Mouse (Mus musculus) neural tube, embryonic 15.5 days (tissue): ENCODE measurements at regions not wholly inside any gene's neighbourhood (a gene's known extent, or its start where the extent isn't known, plus 50 kb on each side); places are given as distances from the start of the nearest gene placed in this dataset.
"Not testable (repeated sequence)": the region's sequence is repeated elsewhere in the genome, so short reads cannot be mapped to it uniquely, and the experiment has no call there.

Source experiments
- ATAC-seq: fragments of 200-750 bp; cut with Nextera tagmentation; 2 replicates; pipeline ENCODE4 v1.8.0; 2017; ENCODE audit warnings: mild to moderate bottlenecking, moderate TSS enrichment, moderate library complexity; ENCODE audit not compliant: low FRiP score
- H3K27ac ChIP-seq: fragments of 300-500 bp; sonication (generic); replicated peaks from 2 replicates; pipeline ENCODE4 v1.5.1; 2015; ENCODE audit warnings: mild to moderate bottlenecking, inconsistent platforms
- H3K27me3 ChIP-seq: fragments of 300-500 bp; sonication (generic); replicated peaks from 2 replicates; pipeline ENCODE4 v1.6.1; 2015; ENCODE audit warnings: inconsistent platforms
- H3K36me3 ChIP-seq: fragments of 300-500 bp; sonication (generic); 2 replicates; pipeline ENCODE4 v1.6.1; 2015; ENCODE audit warnings: inconsistent platforms
- H3K4me1 ChIP-seq: fragments of 300-500 bp; sonication (generic); 2 replicates; pipeline ENCODE4 v1.6.1; 2015; ENCODE audit warnings: inconsistent platforms
- H3K4me2 ChIP-seq: fragments of 300-500 bp; sonication (generic); 2 replicates; pipeline ENCODE4 v1.6.1; 2015; ENCODE audit warnings: inconsistent platforms, mild to moderate bottlenecking, moderate library complexity
- H3K4me3 ChIP-seq: fragments of 300-500 bp; sonication (generic); replicated peaks from 2 replicates; pipeline ENCODE4 v1.5.1; 2015; ENCODE audit warnings: mild to moderate bottlenecking, inconsistent platforms
- H3K9ac ChIP-seq: fragments of 300-500 bp; sonication (generic); replicated peaks from 2 replicates; pipeline ENCODE4 v1.6.1; 2015; ENCODE audit warnings: mild to moderate bottlenecking, inconsistent platforms
- H3K9me3 ChIP-seq: fragments of 300-500 bp; sonication (generic); replicated peaks from 2 replicates; pipeline ENCODE4 v1.6.1; 2016; ENCODE audit warnings: inconsistent platforms
- WGBS: fragments of 180-500 bp; shearing (Covaris S2); methylation state at CpG from one replicate; pipeline ENCODE4 v1.1.7; 2015; ENCODE audit warnings: mixed read lengths; 5-methylcytosine and 5-hydroxymethylcytosine counted together

GRCm38 (mm10) chr8:31638417-31638816 lies 1790.1 kb upstream of the 5930422O12Rik start:
- Histone ChIP-seq H3K9me3 (no peaks in the 10 kb centered on the region), H3K9ac (no peak overlapping the region), H3K4me1 (no peaks in the 10 kb centered on the region), H3K4me3 (no peak overlapping the region), H3K4me2 (no peak overlapping the region), H3K27me3 (no peaks in the 10 kb centered on the region), H3K27ac (no peak overlapping the region), H3K36me3 (no peaks in the 10 kb centered on the region)
- ATAC-seq: no peak
- 72% methylated on average over 3 of the region's 3 CpGs for WGBS

DNA sequence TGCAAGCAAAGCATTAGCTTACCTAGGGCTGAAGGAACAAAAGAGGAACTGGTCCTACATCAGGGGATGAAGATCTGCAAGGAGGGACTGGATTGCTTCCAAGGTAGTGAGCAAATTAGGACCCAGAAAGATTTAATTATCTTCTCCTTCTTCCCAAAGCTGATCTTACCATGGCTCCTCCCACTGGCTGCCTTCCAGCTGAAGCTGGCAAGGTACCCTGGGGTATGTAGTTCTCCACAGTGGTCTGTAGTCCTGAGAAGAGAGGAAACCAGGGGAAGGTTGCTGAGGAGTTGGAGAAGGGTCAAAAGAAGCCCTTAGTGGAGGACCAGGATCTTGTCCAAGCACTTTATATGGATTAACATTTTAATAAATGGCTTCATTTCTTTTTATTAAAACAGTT lies 1764.8 kb upstream of the 5930422O12Rik start:
- Histone ChIP-seq H3K4me3 (no peak overlapping the region), H3K27ac (no peak overlapping the region), H3K4me1 (no peaks in the 10 kb centered on the region), H3K9ac (no peak overlapping the region), H3K27me3 (no peaks in the 10 kb centered on the region), H3K36me3 (no peaks in the 10 kb centered on the region), H3K9me3 (no peaks in the 10 kb centered on the region), H3K4me2 (no peak overlapping the region)
- no peak for ATAC-seq

GRCm38 (mm10) chr8:31665485-31665884 lies 1763.0 kb upstream of the 5930422O12Rik start:
- Histone ChIP-seq H3K27me3 (no peaks in the 10 kb centered on the region), H3K4me1 (no peaks in the 10 kb centered on the region), H3K36me3 (no peaks in the 10 kb centered on the region), H3K4me3 (no peak overlapping the region), H3K9me3 (no peaks in the 10 kb centered on the region), H3K4me2 (no peak overlapping the region), H3K9ac (no peak overlapping the region), H3K27ac (no peak overlapping the region)
- no peak for ATAC-seq
- WGBS: 78% methylated on average over 4 of the region's 4 CpGs

GRCm38 (mm10) chr8:31704168-31704567 lies 1724.3 kb upstream of the 5930422O12Rik start:
- Histone ChIP-seq H3K27me3 (no peaks in the 10 kb centered on the region), H3K4me3 (no peak overlapping the region), H3K9me3 (no peaks in the 10 kb centered on the region), H3K9ac (no peak overlapping the region), H3K36me3 (no peaks in the 10 kb centered on the region), H3K4me1 (no peaks in the 10 kb centered on the region), H3K27ac (no peak overlapping the region), H3K4me2 (no peak overlapping the region)
- no peak for ATAC-seq
- WGBS: 75% methylated on average over 2 of the region's 2 CpGs

GRCm38 (mm10) chr8:31713321-31714076 lies 1715.0 kb upstream of the 5930422O12Rik start:
- H3K4me1 ChIP-seq: no peaks in the 10 kb centered on the region
- WGBS: 78% methylated on average over 15 of the region's 15 CpGs
- H3K4me3 ChIP-seq: no peak overlapping the region
- no peaks in the 10 kb centered on the region for H3K27me3 ChIP-seq
- no peaks in the 10 kb centered on the region for H3K9me3 ChIP-seq
- H3K9ac ChIP-seq: no peak overlapping the region
- H3K4me2 ChIP-seq: no peak overlapping the region
- no peaks in the 10 kb centered on the region for H3K36me3 ChIP-seq
- ATAC-seq: no peak
- no peak overlapping the region for H3K27ac ChIP-seq

DNA sequence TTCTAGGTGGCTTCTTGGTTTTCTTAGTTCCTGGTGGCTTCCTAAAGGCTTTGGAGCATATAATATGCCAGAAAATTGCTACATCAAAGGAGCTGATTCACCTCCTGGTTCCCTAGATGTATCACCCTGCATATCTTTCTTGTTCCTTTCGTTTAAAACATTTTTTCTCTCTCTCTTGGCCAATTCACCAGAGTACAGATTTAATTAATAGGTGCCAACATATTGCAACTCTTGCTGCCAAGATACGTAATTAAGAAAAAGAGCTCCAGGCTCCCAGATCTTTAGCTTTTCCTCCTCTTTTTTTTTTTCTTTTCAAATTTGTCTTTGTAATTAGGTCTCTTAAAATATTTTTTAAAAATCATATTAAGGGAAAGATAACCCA lies 1714.4 kb upstream of the 5930422O12Rik start:
- Histone ChIP-seq H3K4me3 (no peak overlapping the region), H3K4me2 (no peak overlapping the region), H3K27ac (no peak overlapping the region), H3K9ac (no peak overlapping the region), H3K27me3 (no peaks in the 10 kb centered on the region), H3K9me3 (no peaks in the 10 kb centered on the region), H3K4me1 (no peaks in the 10 kb centered on the region), H3K36me3 (no peaks in the 10 kb centered on the region)
- WGBS: 53% methylated on average over 2 of the region's 2 CpGs
- ATAC-seq: no peak

- Histone ChIP-seq H3K4me3 (no peak overlapping the region), H3K36me3 (no peaks in the 10 kb centered on the region), H3K27me3 (no peaks in the 10 kb centered on the region), H3K9ac (no peak overlapping the region), H3K4me2 (no peak overlapping the region), H3K4me1 (no peaks in the 10 kb centered on the region), H3K27ac (no peak overlapping the region), H3K9me3 (no peaks in the 10 kb centered on the region)
- ATAC-seq: no peak
- 87% methylated on average over 3 of the region's 3 CpGs for WGBS
Measured at GRCm38 (mm10) chr8:31720021-31720420, 1708.5 kb upstream of the 5930422O12Rik start.

- H3K9me3 ChIP-seq: no peaks in the 10 kb centered on the region
- no peak overlapping the region for H3K27ac ChIP-seq
- no peak overlapping the region for H3K9ac ChIP-seq
- ATAC-seq: no peak
- no peaks in the 10 kb centered on the region for H3K36me3 ChIP-seq
- H3K4me1 ChIP-seq: no peaks in the 10 kb centered on the region
- H3K27me3 ChIP-seq: no peaks in the 10 kb centered on the region
- H3K4me3 ChIP-seq: no peak overlapping the region
- H3K4me2 ChIP-seq: no peak overlapping the region
- WGBS: 49% methylated on average over 3 of the region's 3 CpGs
Measured at GRCm38 (mm10) chr8:31720585-31720984, 1707.9 kb upstream of the 5930422O12Rik start.

- Histone ChIP-seq H3K36me3 (no peaks in the 10 kb centered on the region), H3K27me3 (no peaks in the 10 kb centered on the region), H3K4me3 (no peak overlapping the region), H3K9ac (no peak overlapping the region), H3K9me3 (no peaks in the 10 kb centered on the region), H3K4me1 (no peaks in the 10 kb centered on the region), H3K4me2 (no peak overlapping the region), H3K27ac (no peak overlapping the region)
- 93% methylated on average over 3 of the region's 3 CpGs for WGBS
- no peak for ATAC-seq
Measured at GRCm38 (mm10) chr8:31725430-31725829, 1703.1 kb upstream of the 5930422O12Rik start.

GRCm38 (mm10) chr8:31735610-31736009 lies 1692.9 kb upstream of the 5930422O12Rik start:
- H3K27me3 ChIP-seq: no peaks in the 10 kb centered on the region
- H3K4me3 ChIP-seq: no peak overlapping the region
- no peak overlapping the region for H3K27ac ChIP-seq
- no peaks in the 10 kb centered on the region for H3K9me3 ChIP-seq
- no peaks in the 10 kb centered on the region for H3K36me3 ChIP-seq
- WGBS: 86% methylated on average over 2 of the region's 2 CpGs
- H3K4me1 ChIP-seq: no peaks in the 10 kb centered on the region
- no peak overlapping the region for H3K9ac ChIP-seq
- no peak overlapping the region for H3K4me2 ChIP-seq
- no peak for ATAC-seq

DNA sequence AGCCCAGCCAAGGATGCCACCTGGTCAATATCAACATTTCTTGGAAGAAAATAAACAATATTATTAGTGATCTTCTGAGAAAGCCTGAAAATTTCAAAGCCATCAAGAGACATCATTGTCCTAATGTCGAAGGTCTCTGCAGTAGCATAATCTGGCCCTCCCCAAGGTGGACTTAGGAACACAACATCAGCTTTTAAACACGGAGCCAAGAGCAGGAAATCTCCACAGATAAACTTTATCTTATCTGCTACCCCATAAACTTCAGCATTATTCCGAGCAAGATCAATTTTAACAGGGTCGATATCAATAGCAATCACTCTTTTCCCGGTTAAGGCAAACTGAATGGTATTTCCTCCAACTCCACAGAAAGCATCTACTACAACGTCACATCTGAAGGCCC lies 1691.2 kb upstream of the 5930422O12Rik start:
- H3K4me2 ChIP-seq, H3K9me3 ChIP-seq, H3K36me3 ChIP-seq, H3K4me3 ChIP-seq, H3K9ac ChIP-seq, H3K27me3 ChIP-seq, ATAC-seq, H3K4me1 ChIP-seq, H3K27ac ChIP-seq: not testable (repeated sequence)
- WGBS: 87% methylated on average over 6 of the region's 6 CpGs

- Histone ChIP-seq H3K4me1 (no peaks in the 10 kb centered on the region), H3K9me3 (no peaks in the 10 kb centered on the region), H3K9ac (no peak overlapping the region), H3K4me3 (no peak overlapping the region), H3K4me2 (no peak overlapping the region), H3K27me3 (no peaks in the 10 kb centered on the region), H3K27ac (no peak overlapping the region), H3K36me3 (no peaks in the 10 kb centered on the region)
- ATAC-seq: no peak
Measured at GRCm38 (mm10) chr8:31746855-31747254, 1681.7 kb upstream of the 5930422O12Rik start.

GRCm38 (mm10) chr8:31749974-31750373 lies 1678.5 kb upstream of the 5930422O12Rik start:
- H3K36me3 ChIP-seq: no peaks in the 10 kb centered on the region
- no peaks in the 10 kb centered on the region for H3K9me3 ChIP-seq
- no peak overlapping the region for H3K27ac ChIP-seq
- H3K9ac ChIP-seq: no peak overlapping the region
- no peak for ATAC-seq
- no peak overlapping the region for H3K4me2 ChIP-seq
- 79% methylated on average over 2 of the region's 2 CpGs for WGBS
- H3K27me3 ChIP-seq: no peaks in the 10 kb centered on the region
- no peak overlapping the region for H3K4me3 ChIP-seq
- H3K4me1 ChIP-seq: no peaks in the 10 kb centered on the region
